Mouse (Mus musculus) G1E (cell line): Measurements from ENCODE around the gene Npm3. TPM values are rescaled to one million over a fixed set of nuclear protein-coding genes. Genes with fewer than 3 reads are reported as not detected.

Experiments used
- ATAC-seq: 2 replicates; pipeline ENCODE4 v1.8.0; 2016; ENCODE audit warnings: mild to moderate bottlenecking; ENCODE audit not compliant: insufficient number of reproducible peaks, poor library complexity, low FRiP score, severe bottlenecking; ENCODE audit errors: extremely low read depth
- DNase-seq: peaks from one replicate; pipeline ENCODE4 v3.0.0; 2012; ENCODE audit warnings: low spot score
- H3K27me3 ChIP-seq: 2 replicates; pipeline ENCODE4 v1.6.1; 2012; ENCODE audit warnings: mild to moderate bottlenecking, low read length, inconsistent platforms; ENCODE audit not compliant: insufficient read depth
- H3K36me3 ChIP-seq: replicated peaks from 2 replicates; pipeline ENCODE3; 2012; ENCODE audit warnings: mild to moderate bottlenecking, inconsistent platforms
- H3K4me1 ChIP-seq: 2 replicates; pipeline ENCODE4 v1.6.1; 2012; ENCODE audit warnings: low read depth, low read length, inconsistent platforms, mixed read lengths; ENCODE audit not compliant: insufficient read depth
- H3K4me3 ChIP-seq: 2 replicates; pipeline ENCODE4 v1.5.1; 2012; ENCODE audit warnings: low read depth, mild to moderate bottlenecking, inconsistent platforms, low read length, moderate library complexity, mixed read lengths
- H3K9me3 ChIP-seq: replicated peaks from 2 replicates; pipeline ENCODE4 v1.6.1; 2012; ENCODE audit warnings: inconsistent platforms
- CTCF ChIP-seq: IDR thresholded peaks from 2 replicates; pipeline ENCODE4 v1.5.1; 2012; ENCODE audit warnings: low read depth, low read length, inconsistent platforms, mixed read lengths
- GATA1 ChIP-seq: IDR thresholded peaks from 2 replicates; pipeline ENCODE4 v1.6.1; 2012; ENCODE audit warnings: borderline replicate concordance, low read length, inconsistent platforms, mixed read lengths
- GATA2 ChIP-seq: IDR thresholded peaks from 2 replicates; pipeline ENCODE4 v1.6.1; 2012; ENCODE audit warnings: low read depth, low read length, inconsistent platforms, borderline replicate concordance
- POLR2AphosphoS5 ChIP-seq: IDR thresholded peaks from 2 replicates; pipeline ENCODE4 v1.6.1; 2012; ENCODE audit warnings: low read depth, low read length, inconsistent platforms; ENCODE audit not compliant: insufficient replicate concordance
- TAL1 ChIP-seq: conservative IDR thresholded peaks from 2 replicates; pipeline ENCODE4 v1.6.1; 2012; ENCODE audit warnings: low read depth, low read length, inconsistent platforms, mixed read lengths
- polyA plus RNA-seq: library from polyadenylated mRNA; stranded (reverse); fragments of >175 nt; gene quantifications from 2 replicates; pipeline ENCODE4 v1.2.3, GENCODE M21; 2012
- total RNA-seq, 2 experiments: library from RNA; stranded (forward) in 1 of 2; stranded (reverse) in 1 of 2; fragments of 200-1000 nt in 1 of 2; fragments of >200 nt in 1 of 2; fragmentation: Nextera tagmentation in 1 of 2; gene quantifications; 2 replicates each; pipeline ENCODE4 v1.2.3; 2014 to 2017

The Npm3 gene
- total and polyA plus RNA-seq, 3 experiments: 61.5 to 164 (median 68.4) TPM

GRCm38 (mm10) chr19:45736855-45737207 lies 12.6 kb downstream of the Npm3 start:
- no peak overlapping the region; the same call in 1 of the 2 replicates for H3K4me3 ChIP-seq
- peaks cover 7% of the 10 kb centered on the region for H3K9me3 ChIP-seq
- DNase-seq: no peak
- ATAC-seq: no peak
- peaks cover 93% of the 10 kb centered on the region for H3K27me3 ChIP-seq
- TF ChIP-seq GATA2: no peak
- no peak for TF ChIP-seq POLR2AphosphoS5
- no peak for TF ChIP-seq GATA1
- no peak for TF ChIP-seq TAL1
- TF ChIP-seq CTCF: no peak
- H3K4me1 ChIP-seq: peaks cover 10% of the 10 kb centered on the region
- no peaks in the 10 kb centered on the region for H3K36me3 ChIP-seq

GRCm38 (mm10) chr19:45736241-45736640 lies 13.2 kb downstream of the Npm3 start:
- H3K9me3 ChIP-seq: peaks cover 2% of the 10 kb centered on the region
- ATAC-seq (no peak), DNase-seq (no peak)
- TF ChIP-seq POLR2AphosphoS5 (no peak), GATA1 (no peak), TAL1 (no peak), CTCF (no peak), GATA2 (no peak)
- H3K27me3 ChIP-seq: peaks cover 93% of the 10 kb centered on the region
- no peaks in the 10 kb centered on the region for H3K36me3 ChIP-seq
- no peak overlapping the region for H3K4me3 ChIP-seq
- H3K4me1 ChIP-seq: peaks cover 10% of the 10 kb centered on the region

GRCm38 (mm10) chr19:45734762-45735161 lies 14.6 kb downstream of the Npm3 start:
- no peak overlapping the region for H3K4me3 ChIP-seq
- ATAC-seq: no peak
- H3K36me3 ChIP-seq: no peaks in the 10 kb centered on the region
- H3K27me3 ChIP-seq: peaks cover 95% of the 10 kb centered on the region
- no peak for DNase-seq
- no peak for TF ChIP-seq CTCF
- no peak for TF ChIP-seq POLR2AphosphoS5
- no peak for TF ChIP-seq TAL1
- no peak for TF ChIP-seq GATA1
- H3K9me3 ChIP-seq: no peaks in the 10 kb centered on the region
- peaks cover 10% of the 10 kb centered on the region for H3K4me1 ChIP-seq

GRCm38 (mm10) chr19:45734191-45734590 lies 15.2 kb downstream of the Npm3 start:
- no peak for TF ChIP-seq TAL1
- TF ChIP-seq GATA2: no peak
- TF ChIP-seq GATA1: no peak
- no peak for TF ChIP-seq POLR2AphosphoS5
- TF ChIP-seq CTCF: no peak

GRCm38 (mm10) chr19:45733564-45733963 lies 15.8 kb downstream of the Npm3 start:
- DNase-seq: no peak
- H3K27me3 ChIP-seq: peaks cover 91% of the 10 kb centered on the region
- H3K36me3 ChIP-seq: no peaks in the 10 kb centered on the region
- no peak for TF ChIP-seq GATA1
- TF ChIP-seq CTCF: no peak
- no peak for TF ChIP-seq POLR2AphosphoS5
- TF ChIP-seq GATA2: no peak
- no peak for TF ChIP-seq TAL1
- peaks cover 10% of the 10 kb centered on the region for H3K4me1 ChIP-seq
- no peaks in the 10 kb centered on the region for H3K9me3 ChIP-seq
- no peak for ATAC-seq
- no peak overlapping the region for H3K4me3 ChIP-seq

More at GRCm38 (mm10) chr19:45734191-45734590, 15.2 kb downstream of the Npm3 start:
- Histone ChIP-seq H3K36me3 (no peaks in the 10 kb centered on the region), H3K9me3 (no peaks in the 10 kb centered on the region), H3K4me3 (no peak overlapping the region), H3K4me1 (peaks cover 10% of the 10 kb centered on the region), H3K27me3 (peaks cover 92% of the 10 kb centered on the region)
- DNase-seq (no peak), ATAC-seq (no peak)

GRCm38 (mm10) chr19:45731658-45732057 lies 17.7 kb downstream of the Npm3 start:
- H3K9me3 ChIP-seq: no peaks in the 10 kb centered on the region
- ATAC-seq: no peak

GRCm38 (mm10) chr19:45730042-45730441 lies 19.3 kb downstream of the Npm3 start:
- no peak for ATAC-seq
- H3K9me3 ChIP-seq: no peaks in the 10 kb centered on the region
- H3K4me3 ChIP-seq: no peak overlapping the region
- peaks cover 88% of the 10 kb centered on the region for H3K27me3 ChIP-seq
- DNase-seq: no peak
- peaks cover 7% of the 10 kb centered on the region for H3K4me1 ChIP-seq
- no peaks in the 10 kb centered on the region for H3K36me3 ChIP-seq
- TF ChIP-seq CTCF (no peak), TAL1 (no peak), GATA2 (no peak)

More at GRCm38 (mm10) chr19:45731658-45732057, 17.7 kb downstream of the Npm3 start:
- DNase-seq: no peak
- Histone ChIP-seq H3K4me3 (no peak overlapping the region), H3K27me3 (peaks cover 86% of the 10 kb centered on the region), H3K36me3 (no peaks in the 10 kb centered on the region), H3K4me1 (peaks cover 7% of the 10 kb centered on the region)
- TF ChIP-seq CTCF (no peak), TAL1 (no peak), GATA1 (no peak), GATA2 (no peak), POLR2AphosphoS5 (no peak)
